Mouse (Mus musculus): Measurements from ENCODE around the gene Ppih. TPM values are rescaled to one million over a fixed set of nuclear protein-coding genes. Genes with fewer than 3 reads are reported as not detected.
A peak's percentile ranks its signal among the peaks of the same experiment; 100 is the strongest.
"Not testable (repeated sequence)": the region's sequence is repeated elsewhere in the genome, so short reads cannot be mapped to it uniquely, and the experiment has no call there.

Ppih gene
- polyA plus RNA-seq, 1 experiment from 2014 or later: 78.4 TPM

DNA sequence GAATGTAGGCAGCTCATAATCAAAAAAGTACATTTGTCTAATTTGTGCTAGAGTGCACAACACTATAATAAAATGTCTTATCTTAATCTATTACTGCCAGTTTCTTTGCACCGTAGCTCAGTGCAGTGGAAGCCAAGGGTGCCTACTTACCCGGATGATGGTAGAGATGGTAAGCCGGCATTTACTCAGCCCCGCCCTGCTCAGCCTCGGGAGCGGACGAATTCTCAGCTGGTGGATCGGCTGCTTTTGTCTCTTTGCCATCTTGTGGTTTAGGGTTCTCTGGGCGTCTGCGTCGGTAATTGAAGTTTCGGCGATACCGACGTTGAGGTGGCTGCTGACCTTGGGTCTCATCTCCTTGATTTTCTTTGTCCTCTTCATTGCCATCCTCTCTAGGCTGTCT lies 41.6 kb downstream of the Ppih start:
- H3K36me3 ChIP-seq: peaks cover 91% of the 10 kb centered on the region
- not testable (repeated sequence) for H3K4me3 ChIP-seq; H3K9me3 ChIP-seq (replicated peaks); H3K4me1 ChIP-seq; H3K27me3 ChIP-seq; ATAC-seq (ENCODE audit: low FRiP score); H3K4me2 ChIP-seq (replicated peaks); H3K27ac ChIP-seq; H3K9ac ChIP-seq
- WGBS: 92% methylated on average over 15 of the region's 15 CpGs

DNA sequence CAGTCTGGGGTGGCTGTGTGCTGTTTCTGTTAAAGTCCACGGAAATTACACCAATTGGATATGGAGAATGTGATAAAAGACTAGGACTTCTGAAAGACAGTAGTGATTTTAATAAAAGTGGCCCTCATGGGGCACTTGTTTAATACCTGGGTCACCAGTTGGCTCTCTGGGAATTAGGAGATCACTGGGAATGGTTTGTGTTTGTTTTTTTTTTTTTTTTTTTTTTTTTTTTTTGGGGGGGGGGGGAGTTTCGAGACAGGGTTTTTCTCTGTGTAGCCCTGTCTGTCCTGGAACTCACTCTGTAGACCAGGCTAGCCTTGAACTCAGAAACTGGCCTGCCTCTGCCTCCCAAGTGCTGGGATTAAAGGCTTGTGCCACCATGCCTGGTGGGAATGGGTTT lies 44.6 kb downstream of the Ppih start:
- WGBS: 56% methylated on average over 2 of the region's 2 CpGs
- no peak overlapping the region for H3K4me3 ChIP-seq
- H3K9me3 ChIP-seq (replicated peaks): no peaks in the 10 kb centered on the region
- H3K4me2 ChIP-seq (replicated peaks): no peak overlapping the region
- no peak overlapping the region for H3K27ac ChIP-seq
- no peaks in the 10 kb centered on the region for H3K4me1 ChIP-seq
- peaks cover 88% of the 10 kb centered on the region for H3K36me3 ChIP-seq
- ATAC-seq (ENCODE audit: low FRiP score): no peak
- H3K9ac ChIP-seq: no peak overlapping the region
- H3K27me3 ChIP-seq: no peaks in the 10 kb centered on the region

DNA sequence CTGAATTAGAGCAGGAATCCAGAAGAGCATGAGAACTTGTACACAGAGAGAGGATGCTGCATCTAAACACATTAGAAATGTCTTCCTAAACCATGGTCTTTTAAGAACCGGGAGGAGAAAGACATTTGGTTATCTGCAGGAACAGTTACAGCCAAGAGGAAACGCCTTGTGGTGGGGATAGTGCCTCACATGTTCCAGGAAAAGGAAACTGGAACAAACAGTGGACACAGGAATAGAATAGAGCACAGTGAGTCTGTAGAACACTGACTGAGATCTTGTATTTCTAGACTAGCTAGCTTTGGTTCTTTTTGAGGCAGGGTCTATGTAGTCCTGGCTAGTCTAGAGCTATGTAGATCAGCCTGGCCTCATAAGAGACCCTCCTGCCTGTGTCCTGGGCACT lies 45.1 kb downstream of the Ppih start:
- H3K27ac ChIP-seq: no peak overlapping the region
- no peaks in the 10 kb centered on the region for H3K9me3 ChIP-seq (replicated peaks)
- no peaks in the 10 kb centered on the region for H3K27me3 ChIP-seq
- H3K36me3 ChIP-seq: peaks cover 90% of the 10 kb centered on the region
- H3K4me1 ChIP-seq: no peaks in the 10 kb centered on the region
- no peak overlapping the region for H3K4me3 ChIP-seq
- no peak overlapping the region for H3K4me2 ChIP-seq (replicated peaks)
- whole genome bisulfite sequencing: 82% methylated on average over 2 of the region's 2 CpGs
- no peak for ATAC-seq (ENCODE audit: low FRiP score)
- no peak overlapping the region for H3K9ac ChIP-seq

DNA sequence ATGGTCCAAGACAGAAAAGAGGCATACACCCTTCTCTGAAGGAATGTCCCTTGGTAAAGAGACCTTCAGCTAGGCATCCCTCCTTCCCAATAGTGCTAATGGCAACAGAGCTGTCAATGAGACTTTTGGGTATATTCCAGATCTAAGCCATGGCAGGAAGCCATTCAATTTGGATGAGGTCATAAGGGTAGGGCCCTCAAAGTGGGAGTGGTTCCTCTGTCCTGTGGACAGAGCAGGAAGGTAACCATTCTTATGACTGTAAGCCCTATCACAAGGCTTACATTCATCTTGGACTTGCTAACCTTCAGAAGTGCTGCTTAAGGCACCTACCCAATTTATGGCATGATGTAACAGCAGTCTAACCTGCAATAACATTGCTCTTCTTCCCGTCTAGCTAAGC lies 45.7 kb downstream of the Ppih start:
- 88% methylated on average over 1 of the region's 1 CpGs for WGBS
- H3K4me2 ChIP-seq (replicated peaks): no peak overlapping the region
- no peaks in the 10 kb centered on the region for H3K9me3 ChIP-seq (replicated peaks)
- ATAC-seq (ENCODE audit: low FRiP score): no peak
- H3K4me1 ChIP-seq: no peaks in the 10 kb centered on the region
- no peak overlapping the region for H3K27ac ChIP-seq
- no peak overlapping the region for H3K9ac ChIP-seq
- H3K4me3 ChIP-seq: no peak overlapping the region
- peaks cover 88% of the 10 kb centered on the region for H3K36me3 ChIP-seq
- no peaks in the 10 kb centered on the region for H3K27me3 ChIP-seq

DNA sequence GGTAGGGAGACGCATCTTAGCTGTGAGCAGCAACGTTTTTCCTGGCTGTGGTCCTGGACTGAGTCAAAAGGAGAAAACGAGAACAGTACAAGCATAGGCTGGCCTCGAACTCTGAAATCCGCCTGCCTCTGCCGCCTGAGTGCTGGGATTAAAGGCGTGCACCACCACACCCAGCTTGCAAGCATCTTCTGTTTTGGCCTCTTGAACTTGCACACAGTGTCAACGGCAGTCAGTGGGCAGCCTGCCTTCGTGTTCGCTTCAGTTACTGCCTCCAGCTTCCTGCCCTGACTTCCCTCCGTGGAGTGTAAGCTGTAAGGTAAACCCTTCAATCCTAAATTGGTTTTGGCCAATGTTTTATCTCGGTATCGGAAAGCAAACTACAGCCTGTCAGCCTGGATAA lies 53.7 kb downstream of the Ppih start:
- H3K4me1 ChIP-seq: no peaks in the 10 kb centered on the region
- H3K9me3 ChIP-seq (replicated peaks): no peaks in the 10 kb centered on the region
- no peak overlapping the region for H3K4me2 ChIP-seq (replicated peaks)
- no peak for ATAC-seq (ENCODE audit: low FRiP score)
- H3K4me3 ChIP-seq: no peak overlapping the region
- 81% methylated on average over 13 of the region's 13 CpGs for WGBS
- peaks cover 27% of the 10 kb centered on the region for H3K36me3 ChIP-seq
- no peak overlapping the region for H3K27ac ChIP-seq
- no peak overlapping the region for H3K9ac ChIP-seq
- no peaks in the 10 kb centered on the region for H3K27me3 ChIP-seq

DNA sequence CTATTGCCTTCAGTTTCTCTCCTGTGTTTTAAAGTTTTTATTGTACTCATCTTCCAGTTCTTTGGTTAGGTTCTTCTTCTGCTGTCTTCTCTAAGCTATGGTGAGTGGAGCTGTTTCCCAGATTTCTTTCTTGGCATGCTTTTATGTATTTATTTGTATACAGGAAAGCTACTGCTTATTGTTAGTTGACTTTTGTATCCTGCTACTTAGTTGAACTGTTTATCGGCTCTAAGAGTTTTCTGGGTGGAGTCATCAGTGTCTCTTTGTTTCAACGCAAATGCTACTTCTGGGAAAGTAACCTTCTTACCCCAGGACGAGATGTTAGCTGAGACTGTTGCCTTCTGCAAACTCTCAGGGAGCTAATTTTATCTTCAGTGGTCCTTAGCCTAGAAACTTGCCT lies 56.9 kb downstream of the Ppih start:
- WGBS: 80% methylated on average over 3 of the region's 3 CpGs
- H3K9ac ChIP-seq: no peak overlapping the region
- H3K4me1 ChIP-seq: no peaks in the 10 kb centered on the region
- no peak overlapping the region for H3K4me2 ChIP-seq (replicated peaks)
- 0 out of 2 replicates have a peak, but pooled peaks cover 6% of the 10 kb centered on the region for H3K36me3 ChIP-seq
- ATAC-seq (ENCODE audit: low FRiP score): no peak
- H3K27me3 ChIP-seq: no peaks in the 10 kb centered on the region
- no peaks in the 10 kb centered on the region for H3K9me3 ChIP-seq (replicated peaks)
- H3K27ac ChIP-seq: no peak overlapping the region
- no peak overlapping the region for H3K4me3 ChIP-seq

DNA sequence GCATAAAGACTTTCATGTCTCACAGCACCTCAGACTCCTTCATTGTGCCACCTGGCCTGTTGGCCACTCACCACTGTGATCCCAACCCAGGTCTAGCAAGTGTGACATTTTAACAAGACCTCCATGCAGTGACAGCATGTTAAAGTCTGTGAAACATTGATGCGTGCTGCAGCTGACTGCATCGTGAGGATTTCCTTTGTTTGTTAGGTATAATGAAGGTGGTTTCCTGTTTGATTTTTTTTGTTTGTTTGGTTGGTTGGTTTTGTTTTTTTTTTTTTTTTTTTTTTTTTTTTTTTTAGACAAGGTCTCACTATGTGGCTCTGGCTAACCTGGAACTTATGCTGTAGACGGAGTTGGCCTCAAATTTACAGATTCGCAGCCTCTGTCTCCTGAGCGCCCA lies 57.9 kb downstream of the Ppih start:
- Histone ChIP-seq H3K4me2 (replicated peaks) (no peak overlapping the region), H3K9ac (no peak overlapping the region), H3K36me3 (no peaks in the 10 kb centered on the region), H3K27me3 (no peaks in the 10 kb centered on the region), H3K4me1 (no peaks in the 10 kb centered on the region), H3K9me3 (replicated peaks) (no peaks in the 10 kb centered on the region), H3K4me3 (no peak overlapping the region), H3K27ac (no peak overlapping the region)
- WGBS: 89% methylated on average over 5 of the region's 5 CpGs
- no peak for ATAC-seq (ENCODE audit: low FRiP score)

DNA sequence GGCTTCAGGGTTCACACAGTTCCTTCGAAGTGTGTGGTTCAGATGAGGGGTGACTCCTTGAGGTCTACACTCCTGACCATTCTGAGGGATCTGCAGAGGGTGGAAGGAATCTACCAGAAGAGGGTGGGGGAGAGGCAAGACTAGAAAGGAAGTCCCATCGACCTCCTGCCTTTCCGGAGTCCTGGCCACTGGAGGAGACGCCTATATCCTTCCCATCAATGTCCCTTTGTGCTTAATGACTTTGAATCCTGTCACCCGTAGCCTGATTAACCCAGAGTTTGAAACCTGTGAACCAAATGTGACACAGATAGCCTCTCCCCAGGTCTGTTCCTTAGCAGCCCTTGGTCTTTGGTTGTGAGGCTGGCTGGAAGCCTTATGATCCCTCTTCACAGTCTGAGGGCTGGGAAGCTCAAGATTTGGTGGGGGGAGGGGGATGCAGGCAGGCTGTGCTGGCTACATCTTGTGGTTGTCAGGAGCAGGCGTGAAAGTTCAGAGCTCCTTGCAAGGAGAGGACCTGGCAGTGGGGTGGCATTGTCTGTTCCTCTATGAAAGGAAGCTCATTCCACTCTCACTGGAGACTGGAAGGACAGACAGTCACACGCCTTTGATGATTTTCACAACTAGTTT lies 59.1 kb downstream of the Ppih start:
- H3K4me2 ChIP-seq (replicated peaks): no peak overlapping the region
- H3K27ac ChIP-seq: no peak overlapping the region
- ATAC-seq (ENCODE audit: low FRiP score): no peak
- H3K27me3 ChIP-seq: no peaks in the 10 kb centered on the region
- no peaks in the 10 kb centered on the region for H3K9me3 ChIP-seq (replicated peaks)
- 58% methylated on average over 7 of the region's 7 CpGs for WGBS
- no peak overlapping the region for H3K9ac ChIP-seq
- no peaks in the 10 kb centered on the region for H3K36me3 ChIP-seq
- H3K4me3 ChIP-seq: no peak overlapping the region
- no peaks in the 10 kb centered on the region for H3K4me1 ChIP-seq

DNA sequence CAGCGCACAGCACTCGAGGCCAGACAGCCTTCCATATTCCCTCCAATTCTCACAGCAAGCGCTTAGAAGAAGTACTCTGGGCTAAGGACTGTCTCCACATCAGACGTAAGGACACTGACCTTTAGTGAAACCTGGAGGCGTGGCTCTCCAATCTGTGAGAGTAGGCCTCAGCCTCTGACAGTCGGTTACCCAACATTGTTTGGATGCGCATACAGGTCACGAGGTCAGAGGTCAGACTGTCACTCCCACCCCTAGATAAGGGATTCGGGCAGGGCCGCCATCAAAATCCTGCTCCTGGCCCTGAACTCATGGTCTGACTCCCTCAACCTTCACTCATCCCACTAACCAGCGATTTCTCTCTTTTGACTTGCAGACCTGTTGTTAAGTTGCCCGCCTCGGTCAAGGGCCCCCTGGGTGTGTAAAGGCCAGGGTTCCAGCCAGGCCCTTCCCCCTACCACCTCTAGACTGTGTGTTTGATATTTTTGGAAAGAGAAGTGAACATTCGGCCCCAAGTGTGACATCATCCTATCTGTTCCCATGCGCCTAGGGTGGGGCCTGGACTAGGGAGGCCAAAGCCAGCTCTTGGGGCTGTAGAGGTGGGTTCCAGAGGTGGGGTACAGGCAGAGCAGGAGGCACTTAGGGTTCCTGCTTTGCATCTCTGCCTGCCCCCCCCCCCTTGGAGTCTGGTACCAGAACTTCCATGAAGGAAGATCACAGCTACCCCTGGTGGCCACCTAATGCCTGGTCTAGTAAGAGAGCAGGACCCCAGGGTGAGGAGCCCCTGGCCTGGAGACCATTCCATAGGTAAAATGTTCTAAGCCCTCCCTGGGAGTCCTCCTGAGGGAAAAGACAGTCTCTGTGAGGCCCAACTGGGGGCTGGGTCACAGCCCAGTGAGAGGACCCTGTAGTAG lies 60.7 kb downstream of the Ppih start:
- WGBS: 81% methylated on average over 15 of the region's 15 CpGs
- ATAC-seq (ENCODE audit: low FRiP score): no peak
- Histone ChIP-seq H3K27ac (no peak overlapping the region), H3K4me3 (no peak overlapping the region), H3K4me1 (peaks cover under 1% of the 10 kb centered on the region), H3K36me3 (no peaks in the 10 kb centered on the region), H3K4me2 (replicated peaks) (no peak overlapping the region), H3K27me3 (no peaks in the 10 kb centered on the region), H3K9me3 (replicated peaks) (no peaks in the 10 kb centered on the region), H3K9ac (no peak overlapping the region)

DNA sequence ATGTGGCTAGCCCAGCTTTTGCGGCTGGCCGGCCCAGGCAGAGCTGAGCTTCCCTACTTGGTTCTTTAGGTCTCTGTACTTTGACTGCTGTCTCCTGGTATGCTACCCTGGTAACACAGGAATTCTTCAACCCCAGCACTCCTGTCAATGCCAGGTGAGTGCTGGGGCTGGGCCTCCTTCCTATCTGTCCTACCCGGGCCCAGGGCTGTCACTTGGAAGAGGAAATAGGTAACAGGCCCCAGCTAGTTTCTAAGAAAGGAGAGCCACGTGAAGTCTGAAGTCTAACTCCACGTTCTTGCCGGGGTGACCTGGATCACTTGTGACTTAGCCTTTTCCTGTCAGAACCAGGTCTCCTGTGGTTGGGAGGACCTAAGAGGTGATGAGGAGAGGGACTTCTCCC lies 63.3 kb downstream of the Ppih start:
- H3K36me3 ChIP-seq: no peaks in the 10 kb centered on the region
- 77% methylated on average over 6 of the region's 6 CpGs for WGBS
- H3K9me3 ChIP-seq (replicated peaks): no peaks in the 10 kb centered on the region
- no peaks in the 10 kb centered on the region for H3K27me3 ChIP-seq
- H3K9ac ChIP-seq: no peak overlapping the region
- H3K4me1 ChIP-seq: peaks cover 10% of the 10 kb centered on the region
- ATAC-seq (ENCODE audit: low FRiP score): no peak
- no peak overlapping the region for H3K4me3 ChIP-seq
- no peak overlapping the region for H3K27ac ChIP-seq
- H3K4me2 ChIP-seq (replicated peaks): no peak overlapping the region

DNA sequence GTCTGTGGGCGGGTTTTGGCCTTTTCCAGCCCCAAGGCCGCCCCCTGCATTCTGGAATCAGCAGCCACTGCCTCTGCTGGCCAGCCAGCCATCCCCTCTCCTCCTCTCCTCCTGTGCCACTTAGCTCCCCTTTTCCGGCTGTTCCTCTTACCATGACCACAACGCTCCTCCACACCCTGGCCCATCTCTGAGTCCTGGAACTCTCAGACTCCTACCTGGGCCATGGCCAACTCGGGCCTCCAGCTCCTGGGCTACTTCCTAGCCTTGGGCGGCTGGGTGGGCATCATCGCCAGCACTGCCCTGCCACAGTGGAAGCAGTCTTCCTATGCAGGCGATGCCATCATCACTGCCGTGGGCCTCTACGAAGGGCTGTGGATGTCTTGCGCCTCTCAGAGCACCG lies 65.0 kb downstream of the Ppih start, which contains the start of gene Cldn19:
Gene Cldn19 (plus strand): TSS at position 64 of the 400 bp plus-strand sequence.
- no peak for ATAC-seq (ENCODE audit: low FRiP score)
- WGBS: 79% methylated on average over 12 of the region's 12 CpGs
- peaks cover 10% of the 10 kb centered on the region for H3K4me1 ChIP-seq

DNA sequence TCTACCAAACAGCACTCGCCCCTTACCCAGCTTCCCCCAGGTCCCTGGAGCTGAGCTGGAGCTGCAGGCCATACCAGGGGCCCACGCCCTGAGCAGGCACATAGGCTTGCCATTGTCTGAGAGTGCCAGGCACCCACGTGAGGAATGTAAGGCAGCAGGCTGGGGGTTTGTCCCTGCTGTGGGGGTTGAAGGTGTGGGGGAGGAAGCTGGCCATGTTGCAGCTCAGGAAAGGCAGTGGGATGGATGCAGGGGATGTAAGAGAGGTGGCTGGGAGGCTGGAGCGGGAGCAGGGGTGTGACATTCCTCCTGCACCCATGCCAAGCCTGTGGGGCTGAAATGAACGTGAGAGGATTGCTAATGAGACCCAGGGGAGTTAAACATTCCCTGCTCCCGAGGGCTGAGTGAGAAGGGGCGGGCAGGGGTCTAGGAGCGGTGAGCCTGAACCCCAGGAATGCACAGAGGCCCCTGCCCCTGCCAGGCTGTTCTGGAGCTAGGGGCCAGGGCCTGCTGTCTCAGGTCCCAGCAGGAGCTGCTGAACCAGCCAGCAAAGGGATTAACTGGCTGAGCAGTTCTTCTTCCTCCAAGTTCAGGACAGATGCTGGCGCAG lies 66.2 kb downstream of the Ppih start:
- H3K36me3 ChIP-seq: no peaks in the 10 kb centered on the region
- no peak overlapping the region for H3K4me3 ChIP-seq
- no peaks in the 10 kb centered on the region for H3K9me3 ChIP-seq (replicated peaks)
- no peaks in the 10 kb centered on the region for H3K27me3 ChIP-seq
- peaks cover 10% of the 10 kb centered on the region for H3K4me1 ChIP-seq
- H3K27ac ChIP-seq: peak overlapping the region; percentile 60
- H3K9ac ChIP-seq: peak overlapping the region; percentile 39; the same call in 1 of the 2 replicates
- no peak overlapping the region for H3K4me2 ChIP-seq (replicated peaks)
- peak; percentile 65 for ATAC-seq (ENCODE audit: low FRiP score)
- WGBS: 36% methylated on average over 9 of the region's 9 CpGs

More for the DNA sequence above, 65.0 kb downstream of the Ppih start, which contains the start of gene Cldn19:
- Histone ChIP-seq H3K9ac (peak within 1 kb of the TSS; percentile 39; the same call in 1 of the 2 replicates), H3K27me3 (no peaks in the 10 kb centered on the region), H3K9me3 (replicated peaks) (no peaks in the 10 kb centered on the region), H3K27ac (peak within 1 kb of the TSS; percentile 60), H3K4me2 (replicated peaks) (no peak within 1 kb of the TSS), H3K36me3 (no peaks in the 10 kb centered on the region), H3K4me3 (no peak within 1 kb of the TSS)

Measured in hindbrain, embryonic 12.5 days (tissue).